Mouse (Mus musculus) ES-E14 (cell line): ENCODE results near the gene Bicral. TPM values are rescaled to one million over a fixed set of nuclear protein-coding genes. Genes with fewer than 3 reads are reported as not detected.

ENCODE experiments used
- DNase-seq: peaks from one replicate; pipeline ENCODE4 v3.0.0-alpha.2; 2013; ENCODE audit warnings: low read depth, low spot score
- H3K27ac ChIP-seq: 2 replicates; pipeline ENCODE4 v1.5.1; 2012; ENCODE audit warnings: low read depth, mild to moderate bottlenecking, low read length, moderate library complexity, mixed read lengths; ENCODE audit not compliant: poor library complexity, insufficient read depth, severe bottlenecking
- H3K36me3 ChIP-seq: 2 replicates; pipeline ENCODE4 v1.6.1; 2012; ENCODE audit warnings: mild to moderate bottlenecking, low read length, moderate library complexity, mixed read lengths; ENCODE audit not compliant: control insufficient read depth, poor library complexity, insufficient read depth, severe bottlenecking
- H3K4me1 ChIP-seq, 2 experiments: fragments of 150-350 bp in 1 of 2; sonication (generic) in 1 of 2; 2 replicates each; pipeline ENCODE4 v1.6.1; 2012; ENCODE audit warnings: low read length in 2 of 2, mild to moderate bottlenecking in 1 of 2, mixed read lengths in 1 of 2; ENCODE audit not compliant: control insufficient read depth in 2 of 2, insufficient read depth in 2 of 2, poor library complexity in 1 of 2
- H3K4me3 ChIP-seq, 2 experiments: fragments of 150-350 bp in 1 of 2; sonication (generic) in 1 of 2; 2 replicates each; pipeline ENCODE4 v1.5.1; 2012; ENCODE audit warnings: low read length in 2 of 2, low read depth in 1 of 2, mild to moderate bottlenecking in 1 of 2, mixed read lengths in 1 of 2; ENCODE audit not compliant: insufficient read depth in 1 of 2, poor library complexity in 1 of 2, severe bottlenecking in 1 of 2
- H3K9ac ChIP-seq: 2 replicates; pipeline ENCODE4 v1.6.1; 2012; ENCODE audit warnings: low read depth, mild to moderate bottlenecking, low read length, mixed read lengths; ENCODE audit not compliant: poor library complexity, insufficient read depth, severe bottlenecking
- H3K9me3 ChIP-seq: fragments of 150-350 bp; sonication (generic); 2 replicates; pipeline ENCODE4 v1.6.1; 2012; ENCODE audit warnings: low read depth, mild to moderate bottlenecking, low read length; ENCODE audit not compliant: control insufficient read depth, insufficient read depth
- CHD2 ChIP-seq: IDR thresholded peaks from 2 replicates; pipeline ENCODE4 v1.6.1; 2014; ENCODE audit warnings: mild to moderate bottlenecking, low read depth, low read length, inconsistent platforms
- HCFC1 ChIP-seq: IDR thresholded peaks from 2 replicates; pipeline ENCODE4 v1.6.1; 2012; ENCODE audit warnings: low read length, inconsistent platforms, borderline replicate concordance; ENCODE audit not compliant: insufficient read depth
- MAFK ChIP-seq: IDR thresholded peaks from 2 replicates; pipeline ENCODE4 v1.6.1; 2014; ENCODE audit warnings: mild to moderate bottlenecking, low read depth, low read length, inconsistent platforms; ENCODE audit not compliant: insufficient read depth
- ZC3H11A ChIP-seq: IDR thresholded peaks from 2 replicates; pipeline ENCODE4 v1.6.1; 2012; ENCODE audit warnings: low read depth, mild to moderate bottlenecking, inconsistent platforms, low read length, borderline replicate concordance
- ZNF384 ChIP-seq: IDR thresholded peaks from 2 replicates; pipeline ENCODE4 v1.6.1; 2012; ENCODE audit warnings: low read depth, low read length, inconsistent platforms
- in situ Hi-C, 2 experiments: fragments of 600-800 bp; cut with MboI; formaldehyde crosslinking; loops; one replicate each; pipeline ENCODE4 v1.15.1; 2025; ENCODE audit warnings: low sequenced_read_pairs in 2 of 2, inconsistent platforms in 1 of 2; ENCODE audit not compliant: unreplicated experiment in 2 of 2
- total RNA-seq: library from RNA; depleted of rRNA; stranded (reverse); fragments of 300-350 nt; gene quantifications from 2 replicates; pipeline ENCODE4 v1.2.3, GENCODE M21; 2012

Bicral gene
- total RNA-seq, 1 experiment = 20.2 TPM

- Histone ChIP-seq H3K9me3 (no peaks in the 10 kb centered on the region; the same call in 1 of the 2 replicates), H3K4me1 (peaks cover 15 to 36% of the 10 kb centered on the region in 2 experiments), H3K27ac (no peak overlapping the region), H3K36me3 (no peaks in the 10 kb centered on the region), H3K4me3 (no peak overlapping the region), H3K9ac (no peak overlapping the region)
- no peak for TF ChIP-seq HCFC1
- no peak for TF ChIP-seq MAFK
- TF ChIP-seq ZNF384 = no peak
- no peak for TF ChIP-seq CHD2
- TF ChIP-seq ZC3H11A = no peak
- no peak for DNase-seq
- in situ Hi-C loops = no loop called here
These were observed 12.0 kb upstream of the Bicral start for GRCm38 (mm10) chr17:46870204-46870798.

DNA sequence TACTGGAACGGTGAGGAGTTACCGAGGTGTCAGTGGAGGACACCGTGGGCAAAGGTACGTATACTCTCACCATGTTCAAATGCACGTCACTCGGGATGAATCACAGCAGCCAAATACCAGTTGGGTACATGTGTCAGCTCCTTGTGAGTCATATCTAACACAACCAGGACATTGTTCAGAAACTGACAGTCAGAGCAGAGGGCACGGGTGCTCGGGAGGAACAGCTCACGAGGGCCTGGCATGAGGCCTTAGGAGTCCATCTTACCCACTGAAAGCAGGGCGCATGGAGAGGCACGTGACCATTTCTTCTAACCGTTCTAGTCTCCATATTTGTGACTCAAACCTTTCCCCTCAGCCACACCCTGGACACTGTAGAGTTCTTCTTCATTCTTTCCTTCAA lies 8.6 kb upstream of the Bicral start:
- DNase-seq = no peak
- Histone ChIP-seq H3K4me1 (peaks cover 7 to 23% of the 10 kb centered on the region in 2 experiments; a peak in 3 of 4 replicates), H3K36me3 (no peaks in the 10 kb centered on the region), H3K27ac (no peak overlapping the region), H3K9me3 (no peaks in the 10 kb centered on the region; the same call in 1 of the 2 replicates), H3K9ac (no peak overlapping the region), H3K4me3 (no peak overlapping the region)
- no peak for TF ChIP-seq MAFK
- in situ Hi-C loops = no loop called here

GRCm38 (mm10) chr17:46864566-46865195 lies 6.4 kb upstream of the Bicral start:
- TF ChIP-seq ZC3H11A (no peak), MAFK (no peak), CHD2 (no peak), HCFC1 (no peak), ZNF384 (no peak)
- Histone ChIP-seq H3K27ac (no peak overlapping the region; the same call in 1 of the 2 replicates), H3K4me1 (peaks cover 5 to 15% of the 10 kb centered on the region in 2 experiments; a peak in 3 of 4 replicates), H3K4me3 (no peak overlapping the region), H3K9me3 (no peaks in the 10 kb centered on the region; the same call in 1 of the 2 replicates), H3K9ac (no peak overlapping the region), H3K36me3 (no peaks in the 10 kb centered on the region)
- in situ Hi-C loops = no loop called here
- no peak for DNase-seq

DNA sequence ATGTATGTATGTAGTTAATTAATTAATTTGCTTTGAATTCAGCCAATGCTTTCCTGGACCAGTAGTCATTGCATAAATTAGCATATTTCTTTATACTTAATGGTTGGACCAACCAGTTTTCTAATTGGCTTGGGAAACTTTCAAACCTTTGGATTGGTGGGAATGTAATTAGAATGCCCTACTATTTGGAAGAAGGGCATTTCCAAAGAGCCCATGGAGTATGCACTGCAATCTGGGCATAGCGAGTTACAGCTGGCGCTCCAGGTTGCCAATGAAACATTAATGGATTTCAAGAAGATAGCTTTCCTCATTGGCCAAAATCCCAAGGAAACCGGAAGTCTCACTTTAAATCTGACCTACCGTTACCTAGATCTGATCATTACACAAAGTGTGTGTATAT lies 1.8 kb upstream of the Bicral start:
- DNase-seq = no peak
- no peaks in the 10 kb centered on the region for H3K9me3 ChIP-seq
- H3K36me3 ChIP-seq = no peaks in the 10 kb centered on the region
- peaks cover 2 to 6% of the 10 kb centered on the region in 2 experiments; a peak in 2 of 4 replicates for H3K4me1 ChIP-seq
- no peak overlapping the region for H3K27ac ChIP-seq
- no peak overlapping the region for H3K4me3 ChIP-seq
- in situ Hi-C loops = no loop called here
- no peak overlapping the region for H3K9ac ChIP-seq
- TF ChIP-seq MAFK (no peak), ZNF384 (no peak), HCFC1 (no peak), ZC3H11A (no peak), CHD2 (no peak)
